Mouse (Mus musculus): ENCODE measurements around the gene Plin3. TPM values are rescaled to one million over a fixed set of nuclear protein-coding genes. Genes with fewer than 3 reads are reported as not detected.

Plin3 gene
- polyA plus RNA-seq, 1 experiment from 2014 or later, result 26.2 TPM

- H3K4me2 ChIP-seq (replicated peaks; ENCODE audit: low read depth, low read length), result peak overlapping the region; percentile 95
- no peaks in the 10 kb centered on the region for H3K27me3 ChIP-seq (ENCODE audit: control insufficient read depth, insufficient read depth, low read length)
- no peaks in the 10 kb centered on the region for H3K36me3 ChIP-seq (ENCODE audit: control insufficient read depth, insufficient read depth, low read length)
- peak overlapping the region; percentile 79 for H3K9ac ChIP-seq (ENCODE audit: low read depth, low read length)
- H3K27ac ChIP-seq (ENCODE audit: low read depth, low read length), result peak overlapping the region; percentile 82
- H3K4me1 ChIP-seq (replicated peaks; ENCODE audit: control insufficient read depth, insufficient read depth, low read length), result peaks cover 16% of the 10 kb centered on the region
- peak overlapping the region; percentile 71 for H3K4me3 ChIP-seq (ENCODE audit: low read depth, low read length)
- DNase-seq (ENCODE audit: low spot score) (peak; percentile 98), ATAC-seq (ENCODE audit: low FRiP score) (peak; percentile 92)
- no peaks in the 10 kb centered on the region for H3K9me3 ChIP-seq (ENCODE audit: control insufficient read depth, low read length)
- under 1% methylated on average over 68 of the region's 68 CpGs for WGBS
These were observed 11.3 kb upstream of the Plin3 start for GRCm38 (mm10) chr17:56303847-56304586.

GRCm38 (mm10) chr17:56303160-56303846, 10.6 kb upstream of the Plin3 start, which contains the start of gene Uhrf1:
TSS of gene Uhrf1 (plus strand) at chr17:56303321.
- Histone ChIP-seq H3K9ac (ENCODE audit: low read depth, low read length) (peak within 1 kb of the TSS; percentile 79), H3K4me2 (replicated peaks; ENCODE audit: low read depth, low read length) (peak within 1 kb of the TSS; percentile 95), H3K9me3 (ENCODE audit: control insufficient read depth, low read length) (no peaks in the 10 kb centered on the region), H3K4me3 (ENCODE audit: low read depth, low read length) (peak within 1 kb of the TSS; percentile 71), H3K27me3 (ENCODE audit: control insufficient read depth, insufficient read depth, low read length) (no peaks in the 10 kb centered on the region), H3K27ac (ENCODE audit: low read depth, low read length) (peak within 1 kb of the TSS; percentile 82), H3K36me3 (ENCODE audit: control insufficient read depth, insufficient read depth, low read length) (no peaks in the 10 kb centered on the region), H3K4me1 (replicated peaks; ENCODE audit: control insufficient read depth, insufficient read depth, low read length) (peaks cover 15% of the 10 kb centered on the region)
- ATAC-seq (ENCODE audit: low FRiP score) (peak; percentile 73), DNase-seq (ENCODE audit: low spot score) (peak; percentile 85)
- under 1% methylated on average over 43 of the region's 43 CpGs for WGBS

GRCm38 (mm10) chr17:56302363-56302996, 9.8 kb upstream of the Plin3 start:
- no peaks in the 10 kb centered on the region for H3K27me3 ChIP-seq (ENCODE audit: control insufficient read depth, insufficient read depth, low read length)
- H3K4me1 ChIP-seq (replicated peaks; ENCODE audit: control insufficient read depth, insufficient read depth, low read length), result peaks cover 13% of the 10 kb centered on the region
- 0 out of 2 replicates have a peak overlapping the region, but pooled peaks have one; percentile 19 for H3K9ac ChIP-seq (ENCODE audit: low read depth, low read length)
- peak overlapping the region; percentile 95 for H3K4me2 ChIP-seq (replicated peaks; ENCODE audit: low read depth, low read length)
- 29% methylated on average over 13 of the region's 13 CpGs for WGBS
- H3K9me3 ChIP-seq (ENCODE audit: control insufficient read depth, low read length), result no peaks in the 10 kb centered on the region
- no peak overlapping the region; the same call in 1 of the 2 replicates for H3K4me3 ChIP-seq (ENCODE audit: low read depth, low read length)
- peak overlapping the region; percentile 82 for H3K27ac ChIP-seq (ENCODE audit: low read depth, low read length)
- H3K36me3 ChIP-seq (ENCODE audit: control insufficient read depth, insufficient read depth, low read length), result no peaks in the 10 kb centered on the region
- ATAC-seq (ENCODE audit: low FRiP score), result peak; percentile 50
- DNase-seq (ENCODE audit: low spot score), result peak; percentile 51

- 90% methylated on average over 9 of the region's 9 CpGs for WGBS
- Histone ChIP-seq H3K4me1 (replicated peaks; ENCODE audit: control insufficient read depth, insufficient read depth, low read length) (peaks cover 10% of the 10 kb centered on the region), H3K27me3 (ENCODE audit: control insufficient read depth, insufficient read depth, low read length) (no peaks in the 10 kb centered on the region), H3K9me3 (ENCODE audit: control insufficient read depth, low read length) (no peaks in the 10 kb centered on the region), H3K36me3 (ENCODE audit: control insufficient read depth, insufficient read depth, low read length) (no peaks in the 10 kb centered on the region), H3K9ac (ENCODE audit: low read depth, low read length) (no peak within 1 kb of the TSS), H3K27ac (ENCODE audit: low read depth, low read length) (no peak within 1 kb of the TSS), H3K4me3 (ENCODE audit: low read depth, low read length) (no peak within 1 kb of the TSS), H3K4me2 (replicated peaks; ENCODE audit: low read depth, low read length) (no peak within 1 kb of the TSS)
- ATAC-seq (ENCODE audit: low FRiP score) (no peak), DNase-seq (ENCODE audit: low spot score) (no peak)
These were observed 7.5 kb upstream of the Plin3 start, which contains the start of gene Arrdc5 for GRCm38 (mm10) chr17:56300186-56300585. TSS of gene Arrdc5 (minus strand) at chr17:56300286.

- no peaks in the 10 kb centered on the region for H3K27me3 ChIP-seq (ENCODE audit: control insufficient read depth, insufficient read depth, low read length)
- no peak for ATAC-seq (ENCODE audit: low FRiP score)
- 100% methylated on average over 1 of the region's 1 CpGs for WGBS
- no peak overlapping the region for H3K27ac ChIP-seq (ENCODE audit: low read depth, low read length)
- no peak overlapping the region for H3K4me3 ChIP-seq (ENCODE audit: low read depth, low read length)
- no peaks in the 10 kb centered on the region for H3K9me3 ChIP-seq (ENCODE audit: control insufficient read depth, low read length)
- H3K36me3 ChIP-seq (ENCODE audit: control insufficient read depth, insufficient read depth, low read length), result no peaks in the 10 kb centered on the region
- H3K4me2 ChIP-seq (replicated peaks; ENCODE audit: low read depth, low read length), result no peak overlapping the region
- H3K4me1 ChIP-seq (replicated peaks; ENCODE audit: control insufficient read depth, insufficient read depth, low read length), result peaks cover 4% of the 10 kb centered on the region; the same call in 1 of the 2 replicates
- H3K9ac ChIP-seq (ENCODE audit: low read depth, low read length), result no peak overlapping the region
- DNase-seq (ENCODE audit: low spot score), result no peak
These were observed 5.6 kb upstream of the Plin3 start for GRCm38 (mm10) chr17:56298238-56298637.

GRCm38 (mm10) chr17:56296201-56296600, 3.5 kb upstream of the Plin3 start:
- H3K4me1 ChIP-seq (replicated peaks; ENCODE audit: control insufficient read depth, insufficient read depth, low read length), result no peaks in the 10 kb centered on the region
- 74% methylated on average over 1 of the region's 1 CpGs for WGBS
- H3K27ac ChIP-seq (ENCODE audit: low read depth, low read length), result no peak overlapping the region
- no peaks in the 10 kb centered on the region for H3K27me3 ChIP-seq (ENCODE audit: control insufficient read depth, insufficient read depth, low read length)
- no peak for DNase-seq (ENCODE audit: low spot score)
- H3K4me3 ChIP-seq (ENCODE audit: low read depth, low read length), result no peak overlapping the region
- H3K9me3 ChIP-seq (ENCODE audit: control insufficient read depth, low read length), result no peaks in the 10 kb centered on the region
- ATAC-seq (ENCODE audit: low FRiP score), result no peak
- no peak overlapping the region for H3K4me2 ChIP-seq (replicated peaks; ENCODE audit: low read depth, low read length)
- H3K36me3 ChIP-seq (ENCODE audit: control insufficient read depth, insufficient read depth, low read length), result no peaks in the 10 kb centered on the region
- H3K9ac ChIP-seq (ENCODE audit: low read depth, low read length), result no peak overlapping the region

GRCm38 (mm10) chr17:56294241-56294640, 1.6 kb upstream of the Plin3 start:
- Histone ChIP-seq H3K27ac (ENCODE audit: low read depth, low read length) (no peak overlapping the region), H3K4me2 (replicated peaks; ENCODE audit: low read depth, low read length) (no peak overlapping the region), H3K36me3 (ENCODE audit: control insufficient read depth, insufficient read depth, low read length) (no peaks in the 10 kb centered on the region), H3K9me3 (ENCODE audit: control insufficient read depth, low read length) (no peaks in the 10 kb centered on the region), H3K4me3 (ENCODE audit: low read depth, low read length) (no peak overlapping the region), H3K4me1 (replicated peaks; ENCODE audit: control insufficient read depth, insufficient read depth, low read length) (peaks cover 5% of the 10 kb centered on the region), H3K27me3 (ENCODE audit: control insufficient read depth, insufficient read depth, low read length) (no peaks in the 10 kb centered on the region), H3K9ac (ENCODE audit: low read depth, low read length) (no peak overlapping the region)
- DNase-seq (ENCODE audit: low spot score) (no peak), ATAC-seq (ENCODE audit: low FRiP score) (no peak)
- WGBS, result 88% methylated on average over 19 of the region's 19 CpGs

GRCm38 (mm10) chr17:56293291-56293690, 618 bp upstream of the Plin3 start:
- Histone ChIP-seq H3K36me3 (ENCODE audit: control insufficient read depth, insufficient read depth, low read length) (no peaks in the 10 kb centered on the region), H3K27me3 (ENCODE audit: control insufficient read depth, insufficient read depth, low read length) (no peaks in the 10 kb centered on the region), H3K9ac (ENCODE audit: low read depth, low read length) (no peak overlapping the region), H3K4me2 (replicated peaks; ENCODE audit: low read depth, low read length) (no peak overlapping the region), H3K4me3 (ENCODE audit: low read depth, low read length) (no peak overlapping the region), H3K4me1 (replicated peaks; ENCODE audit: control insufficient read depth, insufficient read depth, low read length) (peaks cover 5% of the 10 kb centered on the region), H3K27ac (ENCODE audit: low read depth, low read length) (no peak overlapping the region), H3K9me3 (ENCODE audit: control insufficient read depth, low read length) (no peaks in the 10 kb centered on the region)
- ATAC-seq (ENCODE audit: low FRiP score) (no peak), DNase-seq (ENCODE audit: low spot score) (no peak)
- 65% methylated on average over 1 of the region's 1 CpGs for WGBS
